Mouse (Mus musculus) embryonic fibroblast, embryonic 13.5 days (primary cell): Measurements from ENCODE around the gene Rnf213.

Source experiments
- CTCF ChIP-seq: IDR thresholded peaks from 2 replicates; pipeline ENCODE4 v1.5.1; 2011; ENCODE audit warnings: mild to moderate bottlenecking, control low read depth, low read length, moderate library complexity, borderline replicate concordance; ENCODE audit not compliant: insufficient read depth
- POLR2A ChIP-seq: IDR thresholded peaks from 2 replicates; pipeline ENCODE4 v1.6.1; 2011; ENCODE audit warnings: low read depth, mild to moderate bottlenecking, control low read depth, low read length, moderate library complexity

DNA sequence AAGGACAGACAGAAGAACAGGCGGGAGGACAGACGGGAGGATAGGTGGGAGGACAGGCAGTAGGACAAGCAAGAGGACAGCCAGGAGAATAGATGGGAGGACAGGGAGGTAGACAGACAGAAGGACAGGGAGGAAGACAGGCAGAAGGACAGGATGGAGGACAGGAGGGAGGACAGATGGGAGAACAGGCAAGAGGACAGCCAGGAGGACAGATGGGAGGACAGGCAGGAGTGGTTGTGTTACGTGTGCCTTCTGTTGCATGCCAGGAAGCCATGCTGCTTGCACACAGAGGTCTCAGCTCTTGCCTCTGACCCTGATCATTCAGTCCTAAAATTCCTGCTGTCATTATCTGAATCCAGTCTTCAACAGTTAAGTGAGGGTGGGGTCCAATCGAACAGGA lies 39.0 kb upstream of the Rnf213 start:
- TF ChIP-seq POLR2A (no peak), CTCF (no peak)
